Mouse (Mus musculus): ENCODE measurements around the gene CN725425. TPM values are rescaled to one million over a fixed set of nuclear protein-coding genes. Genes with fewer than 3 reads are reported as not detected.

Gene CN725425
- total and polyA plus RNA-seq, 2 experiments, result not detected

- no peak overlapping the region for H3K9ac ChIP-seq (ENCODE audit: low read depth, low read length)
- no peak overlapping the region for H3K4me3 ChIP-seq (ENCODE audit: insufficient read depth, low read depth, low read length)
- peaks cover 5% of the 10 kb centered on the region; the same call in 1 of the 2 replicates for H3K4me1 ChIP-seq (ENCODE audit: control insufficient read depth, insufficient read depth, low read length)
- DNase-seq (ENCODE audit: extremely low read depth, low read depth, low spot score), result peak; percentile 83
- H3K36me3 ChIP-seq (ENCODE audit: control insufficient read depth, insufficient read depth, low read length), result no peaks in the 10 kb centered on the region
- no peaks in the 10 kb centered on the region for H3K79me2 ChIP-seq (ENCODE audit: control insufficient read depth, insufficient read depth, low read length)
- no peak overlapping the region for H3K27ac ChIP-seq (replicated peaks; ENCODE audit: insufficient read depth, low read depth, low read length)
- WGBS, result 47% methylated on average over 5 of the region's 5 CpGs
- no peaks in the 10 kb centered on the region for H3K27me3 ChIP-seq (ENCODE audit: control insufficient read depth, insufficient read depth, low read length)
- TF ChIP-seq POLR2A (IDR thresholded peaks at IDR 0.05; ENCODE audit: extremely low read depth, insufficient read depth, low read length) (no peak), CTCF (IDR thresholded peaks at IDR 0.05; ENCODE audit: low read depth, low read length) (no peak)
These were observed 82.2 kb downstream of the CN725425 start for GRCm38 (mm10) chr15:91281521-91281920.

- Histone ChIP-seq H3K9ac (ENCODE audit: low read depth, low read length) (no peak overlapping the region), H3K79me2 (ENCODE audit: control insufficient read depth, insufficient read depth, low read length) (no peaks in the 10 kb centered on the region), H3K27me3 (ENCODE audit: control insufficient read depth, insufficient read depth, low read length) (no peaks in the 10 kb centered on the region; the same call in 1 of the 2 replicates), H3K27ac (replicated peaks; ENCODE audit: insufficient read depth, low read depth, low read length) (no peak overlapping the region), H3K36me3 (ENCODE audit: control insufficient read depth, insufficient read depth, low read length) (no peaks in the 10 kb centered on the region), H3K4me3 (ENCODE audit: insufficient read depth, low read depth, low read length) (no peak overlapping the region), H3K4me1 (ENCODE audit: control insufficient read depth, insufficient read depth, low read length) (peaks cover 3% of the 10 kb centered on the region; the same call in 1 of the 2 replicates)
- DNase-seq (ENCODE audit: extremely low read depth, low read depth, low spot score), result peak; percentile 93
- TF ChIP-seq CTCF (IDR thresholded peaks at IDR 0.05; ENCODE audit: low read depth, low read length) (no peak), POLR2A (IDR thresholded peaks at IDR 0.05; ENCODE audit: extremely low read depth, insufficient read depth, low read length) (no peak)
- WGBS, result 22% methylated on average over 7 of the region's 7 CpGs
These were observed 83.5 kb downstream of the CN725425 start for GRCm38 (mm10) chr15:91282822-91283221.

- 81% methylated on average over 3 of the region's 3 CpGs for WGBS
- no peak for TF ChIP-seq POLR2A (IDR thresholded peaks at IDR 0.05; ENCODE audit: extremely low read depth, insufficient read depth, low read length)
- TF ChIP-seq CTCF (IDR thresholded peaks at IDR 0.05; ENCODE audit: low read depth, low read length), result no peak
These were observed 84.1 kb downstream of the CN725425 start for GRCm38 (mm10) chr15:91283418-91283817.

GRCm38 (mm10) chr15:91299319-91299835 lies 100.1 kb downstream of the CN725425 start:
- DNase-seq (ENCODE audit: extremely low read depth, low read depth, low spot score), result no peak
- H3K36me3 ChIP-seq (ENCODE audit: control insufficient read depth, insufficient read depth, low read length), result no peaks in the 10 kb centered on the region
- H3K9ac ChIP-seq (ENCODE audit: low read depth, low read length), result no peak overlapping the region
- no peak overlapping the region for H3K27ac ChIP-seq (replicated peaks; ENCODE audit: insufficient read depth, low read depth, low read length)
- no peaks in the 10 kb centered on the region for H3K27me3 ChIP-seq (ENCODE audit: control insufficient read depth, insufficient read depth, low read length)
- no peaks in the 10 kb centered on the region for H3K4me1 ChIP-seq (ENCODE audit: control insufficient read depth, insufficient read depth, low read length)
- H3K4me3 ChIP-seq (ENCODE audit: insufficient read depth, low read depth, low read length), result no peak overlapping the region
- 84% methylated on average over 11 of the region's 11 CpGs for WGBS
- TF ChIP-seq POLR2A (IDR thresholded peaks at IDR 0.05; ENCODE audit: extremely low read depth, insufficient read depth, low read length) (no peak), CTCF (IDR thresholded peaks at IDR 0.05; ENCODE audit: low read depth, low read length) (no peak)
- H3K79me2 ChIP-seq (ENCODE audit: control insufficient read depth, insufficient read depth, low read length), result no peaks in the 10 kb centered on the region

More at GRCm38 (mm10) chr15:91283418-91283817, 84.1 kb downstream of the CN725425 start:
- Histone ChIP-seq H3K79me2 (ENCODE audit: control insufficient read depth, insufficient read depth, low read length) (no peaks in the 10 kb centered on the region), H3K36me3 (ENCODE audit: control insufficient read depth, insufficient read depth, low read length) (no peaks in the 10 kb centered on the region), H3K4me1 (ENCODE audit: control insufficient read depth, insufficient read depth, low read length) (peaks cover 3% of the 10 kb centered on the region; the same call in 1 of the 2 replicates), H3K27me3 (ENCODE audit: control insufficient read depth, insufficient read depth, low read length) (no peaks in the 10 kb centered on the region; the same call in 1 of the 2 replicates), H3K9ac (ENCODE audit: low read depth, low read length) (no peak overlapping the region), H3K4me3 (ENCODE audit: insufficient read depth, low read depth, low read length) (no peak overlapping the region), H3K27ac (replicated peaks; ENCODE audit: insufficient read depth, low read depth, low read length) (no peak overlapping the region)
- no peak for DNase-seq (ENCODE audit: extremely low read depth, low read depth, low spot score)

GRCm38 (mm10) chr15:91301366-91301765 lies 102.1 kb downstream of the CN725425 start:
- TF ChIP-seq POLR2A (IDR thresholded peaks at IDR 0.05; ENCODE audit: extremely low read depth, insufficient read depth, low read length), result no peak
- TF ChIP-seq CTCF (IDR thresholded peaks at IDR 0.05; ENCODE audit: low read depth, low read length), result peak; percentile 74
- WGBS, result 3% methylated on average over 3 of the region's 3 CpGs
- Histone ChIP-seq H3K36me3 (ENCODE audit: control insufficient read depth, insufficient read depth, low read length) (no peaks in the 10 kb centered on the region), H3K79me2 (ENCODE audit: control insufficient read depth, insufficient read depth, low read length) (no peaks in the 10 kb centered on the region), H3K4me1 (ENCODE audit: control insufficient read depth, insufficient read depth, low read length) (no peaks in the 10 kb centered on the region), H3K27me3 (ENCODE audit: control insufficient read depth, insufficient read depth, low read length) (no peaks in the 10 kb centered on the region), H3K4me3 (ENCODE audit: insufficient read depth, low read depth, low read length) (no peak overlapping the region), H3K9ac (ENCODE audit: low read depth, low read length) (no peak overlapping the region), H3K27ac (replicated peaks; ENCODE audit: insufficient read depth, low read depth, low read length) (no peak overlapping the region)
- peak; percentile 62 for DNase-seq (ENCODE audit: extremely low read depth, low read depth, low spot score)

- WGBS, result 44% methylated on average over 7 of the region's 7 CpGs
- DNase-seq (ENCODE audit: extremely low read depth, low read depth, low spot score), result peak; percentile 33
These were observed 105.1 kb downstream of the CN725425 start for GRCm38 (mm10) chr15:91304296-91304852.

More at GRCm38 (mm10) chr15:91304296-91304852, 105.1 kb downstream of the CN725425 start:
- Histone ChIP-seq H3K79me2 (ENCODE audit: control insufficient read depth, insufficient read depth, low read length) (no peaks in the 10 kb centered on the region), H3K36me3 (ENCODE audit: control insufficient read depth, insufficient read depth, low read length) (no peaks in the 10 kb centered on the region), H3K9ac (ENCODE audit: low read depth, low read length) (no peak overlapping the region), H3K4me1 (ENCODE audit: control insufficient read depth, insufficient read depth, low read length) (no peaks in the 10 kb centered on the region), H3K27ac (replicated peaks; ENCODE audit: insufficient read depth, low read depth, low read length) (no peak overlapping the region), H3K27me3 (ENCODE audit: control insufficient read depth, insufficient read depth, low read length) (no peaks in the 10 kb centered on the region), H3K4me3 (ENCODE audit: insufficient read depth, low read depth, low read length) (no peak overlapping the region)
- TF ChIP-seq CTCF (IDR thresholded peaks at IDR 0.05; ENCODE audit: low read depth, low read length), result peak; percentile 65
- no peak for TF ChIP-seq POLR2A (IDR thresholded peaks at IDR 0.05; ENCODE audit: extremely low read depth, insufficient read depth, low read length)

Other genes starting within 250 kb of the CN725425 start
- gene Kif21a, start 149.5 kb upstream of the CN725425 start, total RNA-seq (2014; rRNA removed), result 40.9 and 47.9 TPM in 2 replicates
- 8.1 and 8.6 TPM in 2 replicates for gene Kif21a, start 149.5 kb upstream of the CN725425 start, polyA plus RNA-seq (2012; rRNA removed)
- 42.0 and 54.2 TPM in 2 replicates for gene Abcd2, start 7.7 kb upstream of the CN725425 start, total RNA-seq (2014; rRNA removed)
- 5.6 and 7.0 TPM in 2 replicates for gene Abcd2, start 7.7 kb upstream of the CN725425 start, polyA plus RNA-seq (2012; rRNA removed)